Mouse (Mus musculus) monocyte, adult 5-6 weeks (primary cell): Measurements from ENCODE around the gene Esyt3. TPM values are rescaled to one million over a fixed set of nuclear protein-coding genes. Genes with fewer than 3 reads are reported as not detected.

Source experiments
- total RNA-seq: library from RNA; stranded (forward); fragments of 200-1000, 200-491, 200-594 nt; gene quantifications from 3 replicates; pipeline ENCODE4 v1.2.3, GENCODE M21; 2017

Esyt3 gene
- total RNA-seq, 1 experiment from 2014 or later = not detected

Other genes starting within 250 kb of the Esyt3 start
- 6.0 to 12.7 TPM (median 6.8 TPM) in 3 replicates for gene Pik3cb, start 217.9 kb downstream of the Esyt3 start, total RNA-seq
- gene Faiml, start 121.3 kb downstream of the Esyt3 start, total RNA-seq = not detected in 3 replicates
- 24.1 to 37.1 TPM (median 29.0 TPM) in 3 replicates for gene Cep70, start 115.2 kb downstream of the Esyt3 start, total RNA-seq
- gene Mras, start 78.8 kb upstream of the Esyt3 start, total RNA-seq = 1.3 TPM in 1 of 3 replicates, not detected in the others
- not detected in 3 replicates for gene Nme9, start 92.9 kb upstream of the Esyt3 start, total RNA-seq
- gene Armc8, start 210.3 kb upstream of the Esyt3 start, total RNA-seq = 28.9 to 34.8 TPM (median 29.1 TPM) in 3 replicates
- 44.1 to 75.6 TPM (median 51.6 TPM) in 3 replicates for gene Dbr1, start 217.2 kb upstream of the Esyt3 start, total RNA-seq